Comparison of ENCODE assay signal across 16 mouse cellular contexts in the genomic region with DNA sequence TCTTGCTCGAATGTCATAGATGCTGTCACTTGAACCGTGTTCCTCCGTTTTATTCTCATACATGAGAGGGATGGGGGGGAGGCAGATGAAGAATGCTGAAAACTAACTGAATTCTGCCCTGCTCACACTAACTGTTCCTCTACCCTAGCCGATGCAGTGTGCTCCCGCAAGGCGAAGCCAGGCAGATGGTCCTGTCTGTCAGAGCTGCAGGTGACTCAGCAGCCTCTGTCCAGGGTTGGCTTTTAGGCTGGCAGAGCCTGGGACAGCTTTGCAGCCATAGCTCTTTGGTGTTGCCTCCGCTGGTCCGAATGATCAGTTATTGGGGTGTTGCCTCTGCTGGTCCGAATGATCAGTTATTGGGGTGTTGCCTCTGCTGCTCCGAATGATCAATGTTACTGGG.
"Had no signal": no experiment of that assay in that cellular context is flagged by ENCODE, and none has a peak within 500 bp of the region (broad histone marks: within the 10 kb centered on the region; RNA-seq: fewer than 3 reads in every experiment).

No protein-coding gene starts in this region.

- H3K27ac ChIP-seq: kidney, postnatal 0 days; layer of hippocampus, adult 2 months; left cerebral cortex, adult 2 months; liver, embryonic 13.5 days; midbrain, embryonic 12.5 days; midbrain, embryonic 15.5 days; stomach, postnatal 0 days had no signal

- H3K4me1 ChIP-seq: liver, embryonic 13.5 days; midbrain, embryonic 12.5 days; midbrain, embryonic 15.5 days had no signal

- H3K4me2 ChIP-seq: liver, embryonic 13.5 days; midbrain, embryonic 12.5 days; midbrain, embryonic 15.5 days had no signal

- H3K9me3 ChIP-seq: liver, embryonic 13.5 days; midbrain, embryonic 12.5 days; midbrain, embryonic 15.5 days had no signal

- H3K9ac ChIP-seq: liver, embryonic 13.5 days; midbrain, embryonic 12.5 days; midbrain, embryonic 15.5 days had no signal

- DNase-seq: kidney, postnatal 25 days; layer of hippocampus, adult 9-11 months; layer of hippocampus, postnatal 36 days; liver, embryonic 13.5 days; lung, adult 2 months; lung, postnatal 14 days; lung, postnatal 4 days; thymus, adult 2 months; thymus, postnatal 14 days; thymus, postnatal 4 days had no signal

- ATAC-seq: midbrain, embryonic 15.5 days had no signal

- H3K27me3 ChIP-seq: liver, embryonic 13.5 days; midbrain, embryonic 12.5 days; midbrain, embryonic 15.5 days had no signal

- H3K4me3 ChIP-seq: layer of hippocampus, adult 2 months; left cerebral cortex, adult 2 months; liver, embryonic 13.5 days; midbrain, embryonic 12.5 days; midbrain, embryonic 15.5 days had no signal
